In the genomic region with DNA sequence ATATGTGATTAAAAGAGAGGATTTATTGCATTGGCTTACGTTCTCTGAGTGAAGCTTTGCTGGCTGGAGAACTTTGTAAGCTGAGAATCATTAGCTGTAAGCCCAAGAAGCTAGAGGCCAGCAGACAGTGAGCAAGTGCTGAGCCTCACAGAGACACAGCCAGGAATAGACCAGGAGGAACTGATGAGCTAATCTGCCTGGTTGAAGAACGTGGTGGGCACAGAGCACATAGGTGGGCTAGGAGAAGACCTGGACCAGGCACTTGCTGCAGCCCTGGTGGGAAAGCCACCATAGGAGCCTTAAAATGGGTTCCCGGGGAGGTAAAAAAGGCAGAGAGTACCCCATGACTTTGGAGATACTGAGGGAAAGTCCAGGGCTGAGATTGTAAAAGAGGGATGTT, we compare ENCODE assay signal across 18 mouse cellular contexts. TPM values are rescaled to one million over a fixed set of nuclear protein-coding genes. Genes with fewer than 3 reads are reported as not detected.
DNase-seq lines count a peak whose midpoint lies in the region; ATAC-seq and TF ChIP-seq lines count a peak whose summit lies in the region.
"Had no signal": no experiment of that assay in that cellular context is flagged by ENCODE, and none has a peak within 500 bp of the region (broad histone marks: within the 10 kb centered on the region; RNA-seq: fewer than 3 reads in every experiment).

No protein-coding gene starts in this region.

- no peaks in the 10 kb centered on the region for H3K9me3 ChIP-seq in forebrain, embryonic 10.5 days
- H3K9me3 ChIP-seq in forebrain, embryonic 15.5 days: no peaks in the 10 kb centered on the region
- no peaks in the 10 kb centered on the region for H3K9me3 ChIP-seq in heart, embryonic 12.5 days (replicated peaks)
- H3K9me3 ChIP-seq in CH12.LX (replicated peaks; ENCODE audit: low read length): no peaks in the 10 kb centered on the region
- H3K9me3 ChIP-seq: embryonic facial prominence, embryonic 10.5 days; hindbrain, embryonic 12.5 days had no signal

- no peak for ATAC-seq in forebrain, embryonic 15.5 days (replicated peaks)
- ATAC-seq in heart, embryonic 12.5 days (ENCODE audit: insufficient number of reproducible peaks, low FRiP score): no peak
- ATAC-seq: CD4-positive, CD25-positive, alpha-beta regulatory T cell, adult 4 months; forebrain, embryonic 16.5 days; hindbrain, embryonic 16.5 days; inflammation-experienced regulatory T-cells, adult 6 months had no signal

- H3K27me3 ChIP-seq in forebrain, embryonic 10.5 days (ENCODE audit: poor library complexity, severe bottlenecking): no peaks in the 10 kb centered on the region
- no peaks in the 10 kb centered on the region for H3K27me3 ChIP-seq in forebrain, embryonic 15.5 days
- H3K27me3 ChIP-seq in heart, embryonic 12.5 days (replicated peaks): 0 out of 2 replicates have a peak, but pooled peaks cover 3% of the 10 kb centered on the region
- peaks cover 3% of the 10 kb centered on the region for H3K27me3 ChIP-seq in CH12.LX (replicated peaks)
- H3K27me3 ChIP-seq: hindbrain, embryonic 12.5 days had no signal

- dilution Hi-C loops in CH12.LX (cut with MboI; ENCODE audit: extremely low pct_ligation_motif_present, extremely low pct_unique_long_range_greater_than_20kb, low sequenced_read_pairs): no loop called here

- H3K4me3 ChIP-seq in forebrain, embryonic 10.5 days: no peak overlapping the region
- H3K4me3 ChIP-seq in forebrain, embryonic 15.5 days: no peak overlapping the region
- no peak overlapping the region for H3K4me3 ChIP-seq in heart, embryonic 12.5 days
- H3K4me3 ChIP-seq in CH12.LX (replicated peaks in 1 of 3; ENCODE audit: low read depth in 2 of 3, low read length in 2 of 3, poor library complexity in 1 of 3) (no peak overlapping the region), macrophage (ENCODE audit: inconsistent target) (no peak overlapping the region)
- H3K4me3 ChIP-seq: embryonic facial prominence, embryonic 10.5 days; hindbrain, embryonic 12.5 days had no signal

- no peak overlapping the region for H3K4me2 ChIP-seq in forebrain, embryonic 15.5 days (replicated peaks)
- H3K4me2 ChIP-seq in heart, embryonic 12.5 days: no peak overlapping the region
- 0 out of 2 replicates have a peak overlapping the region, but pooled peaks have one; percentile 14 for H3K4me2 ChIP-seq in CH12.LX (ENCODE audit: insufficient read depth, low read depth, poor library complexity, severe bottlenecking)
- H3K4me2 ChIP-seq: hindbrain, embryonic 12.5 days had no signal

- TF ChIP-seq CTCF in CH12.LX (conservative IDR thresholded peaks at IDR 0.05 in 1 of 2, IDR thresholded peaks at IDR 0.05 in 1 of 2; ENCODE audit: low read depth in 2 of 2, low read length in 2 of 2): no peak

- H3K9ac ChIP-seq in forebrain, embryonic 15.5 days (replicated peaks): no peak overlapping the region
- no peak overlapping the region for H3K9ac ChIP-seq in heart, embryonic 12.5 days
- H3K9ac ChIP-seq in CH12.LX (ENCODE audit: insufficient read depth, low read depth): no peak overlapping the region
- H3K9ac ChIP-seq: hindbrain, embryonic 12.5 days had no signal

- no peak for TF ChIP-seq RAD21 in CH12.LX (IDR thresholded peaks at IDR 0.05; ENCODE audit: low read depth, low read length)

- no peaks in the 10 kb centered on the region for H3K36me3 ChIP-seq in forebrain, embryonic 10.5 days (replicated peaks)
- no peaks in the 10 kb centered on the region for H3K36me3 ChIP-seq in forebrain, embryonic 15.5 days
- no peaks in the 10 kb centered on the region for H3K36me3 ChIP-seq in heart, embryonic 12.5 days
- H3K36me3 ChIP-seq in CH12.LX (replicated peaks in 1 of 2; ENCODE audit: control insufficient read depth in 1 of 2, insufficient read depth in 1 of 2, low read length in 1 of 2) (no peaks in the 10 kb centered on the region), macrophage (ENCODE audit: inconsistent target) (no peaks in the 10 kb centered on the region)
- H3K36me3 ChIP-seq: embryonic facial prominence, embryonic 10.5 days; hindbrain, embryonic 12.5 days had no signal

- 0 out of 2 replicates have a peak overlapping the region, but pooled peaks have one; percentile 20 for H3K27ac ChIP-seq in forebrain, embryonic 10.5 days
- H3K27ac ChIP-seq in forebrain, embryonic 15.5 days (replicated peaks): no peak overlapping the region
- no peak overlapping the region for H3K27ac ChIP-seq in heart, embryonic 12.5 days (ENCODE audit: poor library complexity, severe bottlenecking)
- no peak overlapping the region for H3K27ac ChIP-seq in CH12.LX (ENCODE audit: insufficient read depth, low read depth)
- peak overlapping the region; percentile 87 for H3K27ac ChIP-seq in macrophage
- H3K27ac ChIP-seq: embryonic facial prominence, embryonic 10.5 days; hindbrain, embryonic 12.5 days had no signal

- WGBS in forebrain, embryonic 10.5 days: 83% methylated on average over 3 of the region's 3 CpGs
- WGBS in forebrain, embryonic 15.5 days: 84% methylated on average over 3 of the region's 3 CpGs
- WGBS in heart, embryonic 12.5 days: 69% methylated on average over 3 of the region's 3 CpGs
- 78% methylated on average over 3 of the region's 3 CpGs for WGBS in macrophage (ENCODE audit: missing documents)

- no peak for TF ChIP-seq EP300 in CH12.LX (IDR thresholded peaks at IDR 0.05; ENCODE audit: low read length)

- no peaks in the 10 kb centered on the region for H3K79me2 ChIP-seq in CH12.LX (replicated peaks; ENCODE audit: control insufficient read depth, extremely low read depth, insufficient read depth, poor library complexity, severe bottlenecking)
- H3K79me2 ChIP-seq in macrophage (ENCODE audit: inconsistent target): no peaks in the 10 kb centered on the region

- no peak for DNase-seq in forebrain, embryonic 10.5 days (ENCODE audit: extremely low spot score, low spot score)
- peak; percentile 74 for DNase-seq in heart, adult 11 months
- no peak for DNase-seq in CH12.LX (ENCODE audit: extremely low read depth)
- DNase-seq in cerebellum, postnatal 10 days: no peak
- DNase-seq: adrenal gland, postnatal 10 days; B cell, adult 2 months; cerebellum, adult 9-11 months; heart, postnatal 10 days; heart, postnatal 4 days had no signal

- in situ Hi-C loops in CH12.LX (cut with MboI; ENCODE audit: low pct_ligation_motif_present, low pct_unique_long_range_greater_than_20kb, low sequenced_read_pairs): no loop called here

- peaks cover 4% of the 10 kb centered on the region; the same call in 1 of the 2 replicates for H3K4me1 ChIP-seq in forebrain, embryonic 10.5 days
- no peaks in the 10 kb centered on the region for H3K4me1 ChIP-seq in forebrain, embryonic 15.5 days
- no peaks in the 10 kb centered on the region for H3K4me1 ChIP-seq in heart, embryonic 12.5 days (replicated peaks)
- H3K4me1 ChIP-seq in CH12.LX (ENCODE audit: control insufficient read depth in 1 of 2, insufficient read depth in 2 of 2): peaks cover 5 to 61% of the 10 kb centered on the region in 2 experiments; a peak in 3 of 4 replicates

- TF ChIP-seq POLR2A in CH12.LX (IDR thresholded peaks at IDR 0.05; ENCODE audit: low read depth, low read length): no peak

TF ChIP-seq in CH12.LX, 34 proteins besides CTCF, POLR2A, EP300 and RAD21:
- TF ChIP-seq MYC (IDR thresholded peaks at IDR 0.05; ENCODE audit: low read depth, low read length): no peak
- TF ChIP-seq TCF12 (IDR thresholded peaks at IDR 0.05; ENCODE audit: low read depth, low read length): no peak
- no peak for TF ChIP-seq RCOR1 (conservative IDR thresholded peaks at IDR 0.05; ENCODE audit: low read depth, low read length)
- no peak for TF ChIP-seq USF2 (conservative IDR thresholded peaks at IDR 0.05; ENCODE audit: low read depth, low read length)
- TF ChIP-seq ETS1 (conservative IDR thresholded peaks at IDR 0.05; ENCODE audit: low read depth, low read length): no peak
TF ChIP-seq in CH12.LX: peak in this region for 0.

RNA-seq across cellular contexts. Expression of gene Bcl2l11, which starts 58.7 kb away (rescaled TPM):
- 22.1 and 26.3 TPM in 2 replicates for polyA plus RNA-seq in forebrain, embryonic 10.5 days (2016; fragmentation: Nextera tagmentation; extraction: Ambion mirVana)
- 11.8 and 12.0 TPM in 2 replicates for polyA plus RNA-seq in forebrain, embryonic 15.5 days (2015; fragmentation: Nextera tagmentation; extraction: Ambion mirVana)
- polyA plus RNA-seq in heart, embryonic 12.5 days (2016; fragmentation: Nextera tagmentation; extraction: Ambion mirVana): 21.6 and 23.3 TPM in 2 replicates
- total RNA-seq in CH12.LX (2012; rRNA removed) (7.8 and 9.9 TPM in 2 replicates), CH12.LX (2014; rRNA removed) (10.2 and 11.6 TPM in 2 replicates)
- polyA plus RNA-seq in CH12.LX (2012; ENCODE audit: insufficient read length, low read depth) (18.4 and 24.6 TPM in 2 replicates), macrophage (2018) (36.8 to 69.0 TPM (median 38.6 TPM) in 3 replicates)
- total RNA-seq in macrophage (2018; cell fraction: chromatin; rRNA removed): 1,000 to 10,000 TPM in 5 of 26 experiments, 100 to 1,000 TPM in 20, 10 to 100 TPM in 1; 77.7 to 2,239 (median 382) TPM
- 100 to 1,000 TPM in 15 of 26 experiments, 10 to 100 TPM in 11; 55.8 to 354 (median 103) TPM for total RNA-seq in macrophage (2018; cell fraction: cytosol; rRNA removed)
- 1,000 to 10,000 TPM in 5 of 26 experiments, 100 to 1,000 TPM in 20, 10 to 100 TPM in 1; 81.4 to 1,605 (median 334) TPM for total RNA-seq in macrophage (2018; cell fraction: nucleus; rRNA removed)

Comparison
In these comparisons a context has a peak if more than half of its experiments do, and no peak if none do; other contexts are left out.
1. H3K27ac ChIP-seq: peak in forebrain, embryonic 10.5 days (single experiment) and macrophage (single experiment); none in forebrain, embryonic 15.5 days (single experiment), heart, embryonic 12.5 days (single experiment) and CH12.LX (single experiment).